Mouse (Mus musculus): Measurements from ENCODE around the gene Zfp526. TPM values are rescaled to one million over a fixed set of nuclear protein-coding genes. Genes with fewer than 3 reads are reported as not detected.

Gene Zfp526
- polyA plus RNA-seq, 1 experiment from 2014 or later: 2.8 TPM

- H3K36me3 ChIP-seq: peaks cover 52% of the 10 kb centered on the region
- no peak overlapping the region for H3K27ac ChIP-seq
- ATAC-seq (ENCODE audit: low FRiP score, low read depth): no peak
- no peaks in the 10 kb centered on the region for H3K27me3 ChIP-seq
- 0 out of 2 replicates have a peak overlapping the region, but pooled peaks have one; percentile 84 for H3K4me2 ChIP-seq (replicated peaks)
- 84% methylated on average over 5 of the region's 5 CpGs for WGBS
- H3K9me3 ChIP-seq: no peaks in the 10 kb centered on the region
- peak overlapping the region; percentile 99; the same call in 1 of the 2 replicates for H3K9ac ChIP-seq
- peaks cover 38% of the 10 kb centered on the region for H3K4me1 ChIP-seq
- H3K4me3 ChIP-seq: peak overlapping the region; percentile 95; the same call in 1 of the 2 replicates
These were observed 14.3 kb downstream of the Zfp526 start for GRCm38 (mm10) chr7:25235526-25235925.

- Histone ChIP-seq H3K4me2 (replicated peaks) (peak within 1 kb of the TSS; percentile 84), H3K9ac (peak within 1 kb of the TSS; percentile 99), H3K27ac (peak within 1 kb of the TSS; percentile 79), H3K36me3 (peaks cover 45% of the 10 kb centered on the region), H3K9me3 (no peaks in the 10 kb centered on the region), H3K27me3 (no peaks in the 10 kb centered on the region), H3K4me1 (peaks cover 41% of the 10 kb centered on the region), H3K4me3 (peak within 1 kb of the TSS; percentile 95)
- under 1% methylated on average over 63 of the region's 76 CpGs for WGBS
- peak; percentile 88 for ATAC-seq (ENCODE audit: low FRiP score, low read depth)
These were observed 16.2 kb downstream of the Zfp526 start, which contains the start of gene Gsk3a for GRCm38 (mm10) chr7:25237249-25238014. Gene Gsk3a (minus strand): TSS chr7:25237851.

- 0% methylated on average over 23 of the region's 23 CpGs for WGBS
- Histone ChIP-seq H3K4me2 (replicated peaks) (peak overlapping the region; percentile 84), H3K9ac (peak overlapping the region; percentile 99; the same call in 1 of the 2 replicates), H3K27me3 (no peaks in the 10 kb centered on the region), H3K9me3 (no peaks in the 10 kb centered on the region), H3K4me3 (peak overlapping the region; percentile 95), H3K4me1 (peaks cover 41% of the 10 kb centered on the region), H3K36me3 (peaks cover 45% of the 10 kb centered on the region), H3K27ac (peak overlapping the region; percentile 79)
- peak; percentile 92 for ATAC-seq (ENCODE audit: low FRiP score, low read depth)
These were observed 16.9 kb downstream of the Zfp526 start for GRCm38 (mm10) chr7:25238015-25238706.

GRCm38 (mm10) chr7:25238829-25239623 is 17.8 kb downstream of the Zfp526 start:
- Histone ChIP-seq H3K4me2 (replicated peaks) (peak overlapping the region; percentile 84), H3K9me3 (no peaks in the 10 kb centered on the region), H3K27me3 (no peaks in the 10 kb centered on the region), H3K36me3 (peaks cover 45% of the 10 kb centered on the region), H3K4me1 (peaks cover 41% of the 10 kb centered on the region), H3K4me3 (peak overlapping the region; percentile 95), H3K27ac (peak overlapping the region; percentile 79), H3K9ac (peak overlapping the region; percentile 50)
- WGBS: 2% methylated on average over 30 of the region's 30 CpGs
- peak; percentile 46 for ATAC-seq (ENCODE audit: low FRiP score, low read depth)

GRCm38 (mm10) chr7:25240631-25241030 is 19.4 kb downstream of the Zfp526 start:
- Histone ChIP-seq H3K27me3 (no peaks in the 10 kb centered on the region), H3K4me2 (replicated peaks) (no peak overlapping the region), H3K36me3 (peaks cover 45% of the 10 kb centered on the region), H3K4me3 (no peak overlapping the region), H3K9ac (no peak overlapping the region), H3K4me1 (peaks cover 44% of the 10 kb centered on the region), H3K27ac (peak overlapping the region; percentile 40; the same call in 1 of the 2 replicates), H3K9me3 (no peaks in the 10 kb centered on the region)
- WGBS: 59% methylated on average over 7 of the region's 7 CpGs
- ATAC-seq (ENCODE audit: low FRiP score, low read depth): no peak

- H3K9me3 ChIP-seq: no peaks in the 10 kb centered on the region
- WGBS: 32% methylated on average over 2 of the region's 2 CpGs
- peaks cover 48% of the 10 kb centered on the region for H3K36me3 ChIP-seq
- H3K4me1 ChIP-seq: peaks cover 44% of the 10 kb centered on the region
- no peak overlapping the region for H3K4me3 ChIP-seq
- no peak for ATAC-seq (ENCODE audit: low FRiP score, low read depth)
- no peaks in the 10 kb centered on the region for H3K27me3 ChIP-seq
- peak overlapping the region; percentile 40; the same call in 1 of the 2 replicates for H3K27ac ChIP-seq
- no peak overlapping the region for H3K4me2 ChIP-seq (replicated peaks)
- H3K9ac ChIP-seq: no peak overlapping the region
These were observed 19.8 kb downstream of the Zfp526 start for GRCm38 (mm10) chr7:25241062-25241461.

- no peak overlapping the region for H3K4me2 ChIP-seq (replicated peaks)
- no peak overlapping the region for H3K9ac ChIP-seq
- H3K4me1 ChIP-seq: peaks cover 58% of the 10 kb centered on the region
- H3K27me3 ChIP-seq: no peaks in the 10 kb centered on the region
- ATAC-seq (ENCODE audit: low FRiP score, low read depth): no peak
- 95% methylated on average over 4 of the region's 4 CpGs for WGBS
- H3K9me3 ChIP-seq: no peaks in the 10 kb centered on the region
- no peak overlapping the region; the same call in 1 of the 2 replicates for H3K27ac ChIP-seq
- H3K36me3 ChIP-seq: peaks cover 53% of the 10 kb centered on the region
- no peak overlapping the region for H3K4me3 ChIP-seq
These were observed 22.1 kb downstream of the Zfp526 start for GRCm38 (mm10) chr7:25243361-25243760.

GRCm38 (mm10) chr7:25244562-25245369 is 23.5 kb downstream of the Zfp526 start:
- peak overlapping the region; percentile 97 for H3K4me2 ChIP-seq (replicated peaks)
- peak overlapping the region; percentile 39; the same call in 1 of the 2 replicates for H3K9ac ChIP-seq
- H3K4me1 ChIP-seq: peaks cover 49% of the 10 kb centered on the region
- 91% methylated on average over 30 of the region's 30 CpGs for WGBS
- peak overlapping the region; percentile 99; the same call in 1 of the 2 replicates for H3K27ac ChIP-seq
- no peaks in the 10 kb centered on the region for H3K27me3 ChIP-seq
- H3K36me3 ChIP-seq: peaks cover 53% of the 10 kb centered on the region
- no peak overlapping the region for H3K4me3 ChIP-seq
- no peaks in the 10 kb centered on the region for H3K9me3 ChIP-seq
- ATAC-seq (ENCODE audit: low FRiP score, low read depth): no peak

- 54% methylated on average over 20 of the region's 20 CpGs for WGBS
- H3K4me3 ChIP-seq: peak overlapping the region; percentile 97
These were observed 25.0 kb downstream of the Zfp526 start for GRCm38 (mm10) chr7:25246079-25246758.

GRCm38 (mm10) chr7:25246759-25247137 is 25.5 kb downstream of the Zfp526 start:
- H3K27ac ChIP-seq: peak overlapping the region; percentile 99
- peak overlapping the region; percentile 97 for H3K4me2 ChIP-seq (replicated peaks)
- WGBS: 47% methylated on average over 4 of the region's 4 CpGs
- ATAC-seq (ENCODE audit: low FRiP score, low read depth): no peak
- peak overlapping the region; percentile 96 for H3K9ac ChIP-seq
- H3K36me3 ChIP-seq: peaks cover 47% of the 10 kb centered on the region
- no peaks in the 10 kb centered on the region for H3K9me3 ChIP-seq
- H3K4me1 ChIP-seq: peaks cover 54% of the 10 kb centered on the region
- no peaks in the 10 kb centered on the region for H3K27me3 ChIP-seq
- peak overlapping the region; percentile 97 for H3K4me3 ChIP-seq

More at GRCm38 (mm10) chr7:25246079-25246758, 25.0 kb downstream of the Zfp526 start:
- Histone ChIP-seq H3K9ac (peak overlapping the region; percentile 96), H3K4me2 (replicated peaks) (peak overlapping the region; percentile 97), H3K27ac (peak overlapping the region; percentile 99), H3K27me3 (no peaks in the 10 kb centered on the region), H3K9me3 (no peaks in the 10 kb centered on the region), H3K36me3 (peaks cover 53% of the 10 kb centered on the region), H3K4me1 (peaks cover 49% of the 10 kb centered on the region)
- ATAC-seq (ENCODE audit: low FRiP score, low read depth): no peak
